Mouse (Mus musculus) liver, adult 2 months (tissue): ENCODE measurements around the gene Hdhd5. TPM values are rescaled to one million over a fixed set of nuclear protein-coding genes. Genes with fewer than 3 reads are reported as not detected.
A peak's percentile ranks its signal among the peaks of the same experiment; 100 is the strongest.

Experiments used
- DNase-seq: peaks from one replicate; pipeline ENCODE4 v3.0.0-alpha.2; 2011; ENCODE audit warnings: low read depth, low spot score; ENCODE audit errors: extremely low read depth
- H3K27ac ChIP-seq: fragments of 200-500 bp; replicated peaks from 2 replicates; pipeline ENCODE4 v1.5.1; 2012; ENCODE audit warnings: low read depth, mild to moderate bottlenecking, control low read depth, inconsistent platforms, low read length; ENCODE audit not compliant: insufficient read depth
- H3K27me3 ChIP-seq: fragments of 200-500 bp; 2 replicates; pipeline ENCODE4 v1.6.1; 2012; ENCODE audit warnings: mild to moderate bottlenecking, moderate library complexity, low read length, inconsistent platforms; ENCODE audit not compliant: control insufficient read depth, insufficient read depth
- H3K36me3 ChIP-seq: fragments of 200-500 bp; 2 replicates; pipeline ENCODE4 v1.6.1; 2012; ENCODE audit warnings: low read length, inconsistent platforms; ENCODE audit not compliant: control insufficient read depth, insufficient read depth
- H3K4me1 ChIP-seq: fragments of 200-500 bp; 2 replicates; pipeline ENCODE4 v1.6.1; 2011; ENCODE audit warnings: low read length; ENCODE audit not compliant: control insufficient read depth, insufficient read depth
- H3K4me3 ChIP-seq: fragments of 200-500 bp; 2 replicates; pipeline ENCODE4 v1.5.1; 2011; ENCODE audit warnings: low read depth, mild to moderate bottlenecking, control low read depth, low read length, moderate library complexity; ENCODE audit not compliant: insufficient read depth
- H3K79me2 ChIP-seq: fragments of 200-500 bp; 2 replicates; pipeline ENCODE4 v1.6.1; 2012; ENCODE audit warnings: inconsistent platforms, mild to moderate bottlenecking, low read length, moderate library complexity; ENCODE audit not compliant: control insufficient read depth, insufficient read depth
- H3K9ac ChIP-seq: fragments of 200-500 bp; 2 replicates; pipeline ENCODE4 v1.6.1; 2012; ENCODE audit warnings: low read depth, mild to moderate bottlenecking, control low read depth, inconsistent platforms, low read length
- CTCF ChIP-seq: fragments of 200-500 bp; IDR thresholded peaks from 2 replicates; pipeline ENCODE4 v1.5.1; 2011; ENCODE audit warnings: low read depth, low read length, control low read depth
- POLR2A ChIP-seq: fragments of 200-500 bp; IDR thresholded peaks from 2 replicates; pipeline ENCODE4 v1.6.1; 2011; ENCODE audit warnings: low read length, control low read depth; ENCODE audit not compliant: insufficient read depth; ENCODE audit errors: extremely low read depth
- WGBS: fragments of 180-500 bp; shearing (Covaris S2); methylation state at CpG from one replicate; pipeline ENCODE4 v1.1.7; 2018; 5-methylcytosine and 5-hydroxymethylcytosine counted together
- polyA plus RNA-seq: library from polyadenylated mRNA; depleted of rRNA; stranded (reverse); fragments of >200 nt; gene quantifications from 2 replicates; pipeline ENCODE4 v1.2.3, GENCODE M21; 2012
- total RNA-seq: library from RNA; depleted of rRNA; stranded (reverse); fragments of >200 nt; gene quantifications from 2 replicates; pipeline ENCODE4 v1.2.3, GENCODE M21; 2014

The Hdhd5 gene
- total and polyA plus RNA-seq, 2 experiments: 21.1 to 32.6 TPM

GRCm38 (mm10) chr6:120481538-120481937 lies 49.6 kb downstream of the Hdhd5 start:
- no peak overlapping the region for H3K27ac ChIP-seq
- no peak for DNase-seq
- no peak for TF ChIP-seq POLR2A
- peak; percentile 44 for TF ChIP-seq CTCF
- H3K4me1 ChIP-seq: 0 out of 2 replicates have a peak, but pooled peaks cover 2% of the 10 kb centered on the region
- no peak overlapping the region for H3K4me3 ChIP-seq
- H3K36me3 ChIP-seq: peaks cover 7% of the 10 kb centered on the region; the same call in 1 of the 2 replicates
- no peaks in the 10 kb centered on the region for H3K27me3 ChIP-seq
- no peak overlapping the region for H3K9ac ChIP-seq
- 85% methylated on average over 6 of the region's 6 CpGs for WGBS
- no peaks in the 10 kb centered on the region for H3K79me2 ChIP-seq

- Histone ChIP-seq H3K27me3 (no peaks in the 10 kb centered on the region), H3K9ac (no peak overlapping the region), H3K4me1 (peaks cover 4% of the 10 kb centered on the region), H3K4me3 (no peak overlapping the region), H3K79me2 (no peaks in the 10 kb centered on the region), H3K36me3 (peaks cover 8% of the 10 kb centered on the region; the same call in 1 of the 2 replicates), H3K27ac (no peak overlapping the region)
- no peak for DNase-seq
- no peak for TF ChIP-seq POLR2A
- TF ChIP-seq CTCF: no peak
- 94% methylated on average over 5 of the region's 5 CpGs for WGBS
Observed at GRCm38 (mm10) chr6:120480361-120480760, 50.8 kb downstream of the Hdhd5 start.

- 68% methylated on average over 2 of the region's 2 CpGs for WGBS
- no peak overlapping the region for H3K27ac ChIP-seq
- no peak for TF ChIP-seq POLR2A
- peaks cover 4% of the 10 kb centered on the region for H3K4me1 ChIP-seq
- no peak overlapping the region for H3K9ac ChIP-seq
- H3K36me3 ChIP-seq: peaks cover 8% of the 10 kb centered on the region; the same call in 1 of the 2 replicates
- no peaks in the 10 kb centered on the region for H3K27me3 ChIP-seq
- no peak overlapping the region for H3K4me3 ChIP-seq
- peak; percentile 39 for DNase-seq
- no peaks in the 10 kb centered on the region for H3K79me2 ChIP-seq
Observed at GRCm38 (mm10) chr6:120479302-120479701, 51.8 kb downstream of the Hdhd5 start.

GRCm38 (mm10) chr6:120475288-120475687 lies 55.8 kb downstream of the Hdhd5 start:
- 24% methylated on average over 8 of the region's 8 CpGs for WGBS
- H3K27ac ChIP-seq: no peak overlapping the region
- TF ChIP-seq CTCF: no peak
- no peak for TF ChIP-seq POLR2A
- H3K36me3 ChIP-seq: peaks cover 8% of the 10 kb centered on the region; the same call in 1 of the 2 replicates
- no peak overlapping the region for H3K9ac ChIP-seq
- H3K79me2 ChIP-seq: no peaks in the 10 kb centered on the region; the same call in 1 of the 2 replicates
- no peak overlapping the region for H3K4me3 ChIP-seq
- H3K4me1 ChIP-seq: peaks cover 6% of the 10 kb centered on the region
- DNase-seq: peak; percentile 80
- H3K27me3 ChIP-seq: no peaks in the 10 kb centered on the region

- no peak overlapping the region for H3K9ac ChIP-seq
- TF ChIP-seq CTCF (no peak), POLR2A (no peak)
- 36% methylated on average over 5 of the region's 5 CpGs for WGBS
- H3K27ac ChIP-seq: no peak overlapping the region
- no peaks in the 10 kb centered on the region; the same call in 1 of the 2 replicates for H3K79me2 ChIP-seq
- no peak overlapping the region for H3K4me3 ChIP-seq
- peak; percentile 29 for DNase-seq
- H3K4me1 ChIP-seq: peaks cover 9% of the 10 kb centered on the region
- H3K27me3 ChIP-seq: no peaks in the 10 kb centered on the region
- H3K36me3 ChIP-seq: peaks cover 4% of the 10 kb centered on the region; the same call in 1 of the 2 replicates
Observed at GRCm38 (mm10) chr6:120473427-120473826, 57.7 kb downstream of the Hdhd5 start.

- no peaks in the 10 kb centered on the region; the same call in 1 of the 2 replicates for H3K79me2 ChIP-seq
- DNase-seq: no peak
- 83% methylated on average over 8 of the region's 8 CpGs for WGBS
- H3K4me1 ChIP-seq: peaks cover 9% of the 10 kb centered on the region
- H3K36me3 ChIP-seq: peaks cover 1% of the 10 kb centered on the region; the same call in 1 of the 2 replicates
- no peak overlapping the region for H3K4me3 ChIP-seq
- H3K27ac ChIP-seq: no peak overlapping the region
- no peak for TF ChIP-seq CTCF
- no peak for TF ChIP-seq POLR2A
- H3K27me3 ChIP-seq: no peaks in the 10 kb centered on the region
- no peak overlapping the region for H3K9ac ChIP-seq
Observed at GRCm38 (mm10) chr6:120472455-120473140, 58.5 kb downstream of the Hdhd5 start.
